Mouse (Mus musculus): ENCODE data around the gene Fbxw7.

- TF ChIP-seq CTCF (IDR thresholded peaks at IDR 0.05; ENCODE audit: low read depth, low read length), result no peak
- TF ChIP-seq TAL1 (conservative IDR thresholded peaks at IDR 0.05; ENCODE audit: low read depth, low read length), result no peak
- TF ChIP-seq GATA1 (IDR thresholded peaks at IDR 0.05; ENCODE audit: borderline replicate concordance, low read length), result no peak
- TF ChIP-seq POLR2AphosphoS5 (IDR thresholded peaks at IDR 0.05; ENCODE audit: insufficient replicate concordance, low read depth, low read length), result no peak
- no peak for TF ChIP-seq GATA2 (IDR thresholded peaks at IDR 0.05; ENCODE audit: borderline replicate concordance, low read depth, low read length)
These were observed 11.3 kb downstream of the Fbxw7 start for GRCm38 (mm10) chr3:84826405-84826804.

Data from G1E (cell line).